Mouse (Mus musculus) thymus, adult 2 months (tissue): ENCODE measurements around the gene Olfr1054.

Experiments
- CTCF ChIP-seq: fragments of 200-500 bp; IDR thresholded peaks from 2 replicates; pipeline ENCODE4 v1.5.1; 2012; ENCODE audit warnings: mild to moderate bottlenecking, control low read depth, low read length, moderate library complexity, borderline replicate concordance; ENCODE audit not compliant: control insufficient read depth, poor library complexity, insufficient read depth; ENCODE audit errors: extremely low read depth
- POLR2A ChIP-seq: fragments of 200-500 bp; IDR thresholded peaks from 2 replicates; pipeline ENCODE4 v1.6.1; 2012; ENCODE audit warnings: mild to moderate bottlenecking, low read length, control low read depth, moderate library complexity; ENCODE audit not compliant: control insufficient read depth, poor library complexity, insufficient read depth; ENCODE audit errors: extremely low read depth

- TF ChIP-seq POLR2A (no peak), CTCF (no peak)
Observed at GRCm38 (mm10) chr2:86378293-86378692, 43.1 kb upstream of the Olfr1054 start, which contains the start of gene Olfr1057.
